Mouse (Mus musculus) heart, embryonic 12.5 days (tissue): ENCODE data around the gene Olfr1219. TPM values are rescaled to one million over a fixed set of nuclear protein-coding genes. Genes with fewer than 3 reads are reported as not detected.

Source experiments
- ATAC-seq: fragments of 200-750 bp; cut with Nextera tagmentation; 2 replicates; pipeline ENCODE4 v1.8.0; 2017; ENCODE audit warnings: moderate TSS enrichment, moderate library complexity; ENCODE audit not compliant: insufficient number of reproducible peaks, low FRiP score
- H3K27ac ChIP-seq: fragments of 300-500 bp; sonication (generic); 2 replicates; pipeline ENCODE4 v1.5.1; 2016; ENCODE audit warnings: mild to moderate bottlenecking, moderate library complexity; ENCODE audit not compliant: poor library complexity, severe bottlenecking
- H3K27me3 ChIP-seq: fragments of 300-500 bp; sonication (generic); replicated peaks from 2 replicates; pipeline ENCODE4 v1.6.1; 2016; ENCODE audit warnings: mild to moderate bottlenecking, moderate library complexity
- H3K36me3 ChIP-seq: fragments of 300-500 bp; sonication (generic); 2 replicates; pipeline ENCODE4 v1.6.1; 2016; ENCODE audit warnings: mild to moderate bottlenecking, moderate library complexity
- H3K4me1 ChIP-seq: fragments of 300-500 bp; sonication (generic); replicated peaks from 2 replicates; pipeline ENCODE4 v1.6.1; 2016; ENCODE audit warnings: mild to moderate bottlenecking
- H3K4me2 ChIP-seq: fragments of 300-500 bp; sonication (generic); 2 replicates; pipeline ENCODE4 v1.6.1; 2016; ENCODE audit warnings: mild to moderate bottlenecking, moderate library complexity
- H3K4me3 ChIP-seq: fragments of 300-500 bp; sonication (generic); 2 replicates; pipeline ENCODE4 v1.5.1; 2016; ENCODE audit warnings: mild to moderate bottlenecking
- H3K9ac ChIP-seq: fragments of 300-500 bp; sonication (generic); 2 replicates; pipeline ENCODE4 v1.6.1; 2016; ENCODE audit warnings: mild to moderate bottlenecking, moderate library complexity
- H3K9me3 ChIP-seq: fragments of 300-500 bp; sonication (generic); replicated peaks from 2 replicates; pipeline ENCODE4 v1.6.1; 2016; ENCODE audit warnings: mild to moderate bottlenecking, moderate library complexity
- WGBS: fragments of 180-500 bp; shearing (Covaris S2); methylation state at CpG from one replicate; pipeline ENCODE4 v1.1.7; 2016; 5-methylcytosine and 5-hydroxymethylcytosine counted together
- polyA plus RNA-seq: library from polyadenylated mRNA; unstranded; fragments of >200 nt; fragmentation: Nextera tagmentation; extraction: Ambion mirVana; gene quantifications from 2 replicates; pipeline ENCODE4 v1.2.1, GENCODE M21; 2016

Gene Olfr1219
- polyA plus RNA-seq: not detected in 2 replicates

DNA sequence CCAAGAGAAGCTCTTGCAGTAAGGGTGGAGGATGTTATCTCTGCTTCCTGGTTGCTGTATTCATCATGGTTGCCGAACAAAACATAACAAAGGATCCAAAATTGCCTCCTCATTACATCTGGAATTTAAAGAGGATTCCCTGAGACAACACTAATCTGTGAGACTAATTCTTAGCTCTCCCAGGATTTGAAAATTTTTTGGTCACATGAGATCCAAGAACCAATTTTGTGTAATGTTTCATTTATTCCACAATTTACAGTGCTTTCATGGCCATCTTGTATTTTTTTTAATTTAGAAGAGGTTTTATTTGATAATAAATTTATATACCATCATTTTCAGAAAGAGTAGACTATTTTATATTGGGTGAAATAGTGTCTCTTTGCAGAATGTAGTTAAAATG lies at the start of gene Olfr1219:
Gene Olfr1219 (minus strand): TSS at position 101 of the 400 bp plus-strand sequence.
- Histone ChIP-seq H3K27ac (no peak within 1 kb of the TSS), H3K4me3 (no peak within 1 kb of the TSS), H3K4me1 (no peaks in the 10 kb centered on the region), H3K9me3 (0 out of 2 replicates have a peak, but pooled peaks cover 3% of the 10 kb centered on the region), H3K36me3 (no peaks in the 10 kb centered on the region), H3K9ac (no peak within 1 kb of the TSS), H3K27me3 (no peaks in the 10 kb centered on the region), H3K4me2 (no peak within 1 kb of the TSS)
- 43% methylated on average over 1 of the region's 1 CpGs for WGBS
- ATAC-seq: no peak

DNA sequence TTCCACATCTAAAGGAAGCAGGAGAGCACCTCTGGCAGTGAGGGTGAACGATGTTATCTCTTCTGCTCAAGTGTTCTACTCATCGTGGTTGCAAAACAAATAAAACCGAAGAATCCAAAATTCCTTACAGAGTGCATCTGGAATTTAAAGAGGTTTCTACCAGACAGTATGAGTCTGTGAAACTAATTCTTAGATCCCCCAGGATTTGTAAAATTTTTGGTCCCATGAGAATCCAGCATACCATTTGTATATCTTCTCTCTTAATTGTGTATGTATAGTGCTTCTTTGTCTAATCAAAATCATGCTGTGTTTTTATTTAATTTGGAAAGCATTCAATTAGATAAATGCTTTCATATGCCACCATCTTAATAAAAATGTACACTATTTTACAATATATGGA lies 49.6 kb upstream of the Olfr1219 start, which contains the start of gene Olfr1222:
Gene Olfr1222 (minus strand): TSS at position 101 of the 400 bp plus-strand sequence.
- no peaks in the 10 kb centered on the region for H3K4me1 ChIP-seq
- H3K9ac ChIP-seq: no peak within 1 kb of the TSS
- no peaks in the 10 kb centered on the region for H3K27me3 ChIP-seq
- no peak within 1 kb of the TSS for H3K4me3 ChIP-seq
- no peak within 1 kb of the TSS for H3K4me2 ChIP-seq
- no peaks in the 10 kb centered on the region for H3K9me3 ChIP-seq
- H3K27ac ChIP-seq: no peak within 1 kb of the TSS
- 33% methylated on average over 3 of the region's 3 CpGs for WGBS
- H3K36me3 ChIP-seq: no peaks in the 10 kb centered on the region
- no peak for ATAC-seq

GRCm38 (mm10) chr2:89117183-89117582 lies 33.9 kb upstream of the Olfr1219 start, which contains the start of gene Olfr1221:
Olfr1221 (minus strand) TSS chr2:89117283.
- H3K27me3 ChIP-seq: no peaks in the 10 kb centered on the region
- no peak within 1 kb of the TSS for H3K4me3 ChIP-seq
- ATAC-seq: no peak
- no peaks in the 10 kb centered on the region for H3K9me3 ChIP-seq
- H3K27ac ChIP-seq: no peak within 1 kb of the TSS
- H3K9ac ChIP-seq: no peak within 1 kb of the TSS
- WGBS: 78% methylated on average over 2 of the region's 2 CpGs
- H3K4me2 ChIP-seq: no peak within 1 kb of the TSS
- H3K36me3 ChIP-seq: no peaks in the 10 kb centered on the region
- no peaks in the 10 kb centered on the region for H3K4me1 ChIP-seq

DNA sequence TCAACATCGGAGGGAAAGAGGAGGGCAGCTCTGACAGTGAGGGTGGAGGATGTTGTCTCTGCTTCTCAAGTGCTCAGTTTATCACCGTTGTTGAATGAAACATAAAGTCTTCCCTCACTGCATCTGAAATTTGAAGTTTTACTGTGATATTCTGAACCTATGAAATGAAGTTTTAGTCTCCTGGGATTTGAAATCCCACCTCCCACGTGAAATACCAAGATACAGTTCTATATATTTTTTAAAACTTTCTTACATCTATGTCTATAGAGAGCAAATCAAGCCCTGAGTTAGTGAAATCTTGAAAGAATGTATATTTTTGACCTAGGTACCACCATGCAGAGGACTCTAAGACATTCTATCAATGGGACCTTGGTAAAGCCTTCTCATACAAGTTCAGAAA lies 23.4 kb upstream of the Olfr1219 start, which contains the start of gene Olfr1220:
Gene Olfr1220 (minus strand): TSS at position 101 of the 400 bp plus-strand sequence.
- no peak for ATAC-seq
- Histone ChIP-seq H3K27me3 (no peaks in the 10 kb centered on the region), H3K9ac (no peak within 1 kb of the TSS), H3K4me2 (no peak within 1 kb of the TSS), H3K4me1 (no peaks in the 10 kb centered on the region), H3K9me3 (no peaks in the 10 kb centered on the region), H3K27ac (no peak within 1 kb of the TSS), H3K4me3 (no peak within 1 kb of the TSS), H3K36me3 (no peaks in the 10 kb centered on the region)
- WGBS: 66% methylated on average over 3 of the region's 3 CpGs

DNA sequence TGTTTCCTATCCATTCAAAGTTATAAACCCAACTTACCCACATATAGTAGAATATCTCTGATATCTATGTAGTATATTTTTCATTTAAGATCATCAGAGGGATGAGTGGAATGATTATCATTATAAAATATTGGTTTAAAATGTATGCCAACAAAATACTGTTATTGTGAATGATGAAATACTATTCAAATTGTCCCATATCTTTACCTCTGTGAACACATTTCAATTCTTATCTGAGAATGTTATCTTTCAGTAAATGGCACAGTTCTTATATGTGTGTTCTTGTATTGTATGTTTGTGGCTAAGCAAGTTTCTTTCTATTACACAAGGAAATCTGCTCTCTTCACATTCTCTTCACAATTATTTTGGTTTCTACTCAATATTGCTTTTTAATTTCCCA lies 22.3 kb upstream of the Olfr1219 start:
- H3K9ac ChIP-seq: no peak overlapping the region
- no peaks in the 10 kb centered on the region for H3K36me3 ChIP-seq
- no peaks in the 10 kb centered on the region for H3K4me1 ChIP-seq
- H3K27me3 ChIP-seq: no peaks in the 10 kb centered on the region
- H3K9me3 ChIP-seq: no peaks in the 10 kb centered on the region
- no peak overlapping the region for H3K4me2 ChIP-seq
- no peak for ATAC-seq
- H3K27ac ChIP-seq: no peak overlapping the region
- H3K4me3 ChIP-seq: no peak overlapping the region

GRCm38 (mm10) chr2:89093848-89094247 lies 10.5 kb upstream of the Olfr1219 start:
- ATAC-seq: no peak
- Histone ChIP-seq H3K27ac (no peak overlapping the region), H3K9me3 (no peaks in the 10 kb centered on the region), H3K9ac (no peak overlapping the region), H3K27me3 (no peaks in the 10 kb centered on the region), H3K4me1 (no peaks in the 10 kb centered on the region), H3K36me3 (no peaks in the 10 kb centered on the region), H3K4me3 (no peak overlapping the region), H3K4me2 (no peak overlapping the region)
- 91% methylated on average over 1 of the region's 1 CpGs for WGBS

- H3K27me3 ChIP-seq: no peaks in the 10 kb centered on the region
- H3K4me2 ChIP-seq: no peak overlapping the region
- H3K4me1 ChIP-seq: no peaks in the 10 kb centered on the region
- ATAC-seq: no peak
- 0 out of 2 replicates have a peak, but pooled peaks cover 1% of the 10 kb centered on the region for H3K9me3 ChIP-seq
- H3K27ac ChIP-seq: no peak overlapping the region
- H3K4me3 ChIP-seq: no peak overlapping the region
- H3K36me3 ChIP-seq: no peaks in the 10 kb centered on the region
- no peak overlapping the region for H3K9ac ChIP-seq
Observed at GRCm38 (mm10) chr2:89081487-89081886, 1.8 kb downstream of the Olfr1219 start.

DNA sequence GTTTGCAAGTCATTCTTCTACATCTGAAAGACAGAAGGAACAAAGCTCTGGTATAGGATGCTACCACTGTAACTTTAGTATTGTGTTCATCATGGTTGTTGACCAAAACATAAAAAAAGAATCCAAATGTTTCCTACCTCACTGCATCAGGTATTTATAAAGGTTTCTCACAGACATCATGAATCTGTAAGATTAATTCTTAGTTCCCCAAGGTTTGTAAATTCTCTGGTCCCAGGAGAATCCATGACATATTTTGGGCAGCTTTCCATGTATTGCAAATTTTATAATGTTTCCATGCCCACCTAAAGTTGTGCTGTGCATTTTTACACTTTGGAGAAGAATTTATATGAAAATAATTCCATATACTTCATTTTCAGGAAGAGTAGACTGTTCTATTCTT lies 22.2 kb downstream of the Olfr1219 start, which contains the start of gene Olfr1218:
Gene Olfr1218 (minus strand): TSS at position 101 of the 400 bp plus-strand sequence.
- H3K4me3 ChIP-seq: no peak within 1 kb of the TSS
- no peaks in the 10 kb centered on the region for H3K9me3 ChIP-seq
- ATAC-seq: no peak
- no peaks in the 10 kb centered on the region for H3K4me1 ChIP-seq
- H3K36me3 ChIP-seq: no peaks in the 10 kb centered on the region
- H3K9ac ChIP-seq: no peak within 1 kb of the TSS
- H3K27me3 ChIP-seq: no peaks in the 10 kb centered on the region
- no peak within 1 kb of the TSS for H3K4me2 ChIP-seq
- no peak within 1 kb of the TSS for H3K27ac ChIP-seq

- H3K9ac ChIP-seq: no peak within 1 kb of the TSS
- no peaks in the 10 kb centered on the region for H3K9me3 ChIP-seq
- H3K27ac ChIP-seq: no peak within 1 kb of the TSS
- no peak within 1 kb of the TSS for H3K4me2 ChIP-seq
- no peak within 1 kb of the TSS for H3K4me3 ChIP-seq
- H3K4me1 ChIP-seq: no peaks in the 10 kb centered on the region
- H3K27me3 ChIP-seq: no peaks in the 10 kb centered on the region
- WGBS: 59% methylated on average over 2 of the region's 2 CpGs
- no peak for ATAC-seq
- no peaks in the 10 kb centered on the region for H3K36me3 ChIP-seq
Observed at GRCm38 (mm10) chr2:89031965-89032364, 51.3 kb downstream of the Olfr1219 start, which contains the start of gene Olfr1217. Olfr1217 (minus strand) TSS chr2:89032065.

Other genes with a start within 250 kb of the Olfr1219 start
- not detected in 2 replicates for gene Olfr1204, start 234.2 kb downstream of the Olfr1219 start, polyA plus RNA-seq
- not detected in 2 replicates for gene Olfr1206, start 220.3 kb downstream of the Olfr1219 start, polyA plus RNA-seq
- gene Olfr1208, start 181.2 kb downstream of the Olfr1219 start, polyA plus RNA-seq: not detected in 2 replicates
- not detected in 2 replicates for gene Olfr1209, start 168.4 kb downstream of the Olfr1219 start, polyA plus RNA-seq
- not detected in 2 replicates for gene Olfr1211, start 145.4 kb downstream of the Olfr1219 start, polyA plus RNA-seq
- gene Olfr1212, start 129.5 kb downstream of the Olfr1219 start, polyA plus RNA-seq: not detected in 2 replicates
- not detected in 2 replicates for gene Gm13762, start 103.2 kb downstream of the Olfr1219 start, polyA plus RNA-seq
- not detected in 2 replicates for gene Olfr1214, start 90.9 kb downstream of the Olfr1219 start, polyA plus RNA-seq
- not detected in 2 replicates for gene Olfr1215, start 76.5 kb downstream of the Olfr1219 start, polyA plus RNA-seq
- not detected in 2 replicates for gene Olfr1216, start 65.2 kb downstream of the Olfr1219 start, polyA plus RNA-seq
- gene Olfr1217, start 51.4 kb downstream of the Olfr1219 start, polyA plus RNA-seq: not detected in 2 replicates
- not detected in 2 replicates for gene Olfr1218, start 22.3 kb downstream of the Olfr1219 start, polyA plus RNA-seq
- not detected in 2 replicates for gene Olfr1220, start 23.3 kb upstream of the Olfr1219 start, polyA plus RNA-seq
- gene Olfr1221, start 33.8 kb upstream of the Olfr1219 start, polyA plus RNA-seq: not detected in 2 replicates
- gene Olfr1222, start 49.5 kb upstream of the Olfr1219 start, polyA plus RNA-seq: not detected in 2 replicates
- not detected in 2 replicates for gene Olfr1223, start 68.0 kb upstream of the Olfr1219 start, polyA plus RNA-seq
- not detected in 2 replicates for gene Olfr1224-ps1, start 80.6 kb upstream of the Olfr1219 start, polyA plus RNA-seq
- not detected in 2 replicates for gene Olfr1225, start 91.2 kb upstream of the Olfr1219 start, polyA plus RNA-seq
- not detected in 2 replicates for gene Olfr1226, start 116.5 kb upstream of the Olfr1219 start, polyA plus RNA-seq
- not detected in 2 replicates for gene Olfr1228, start 170.5 kb upstream of the Olfr1219 start, polyA plus RNA-seq
- not detected in 2 replicates for gene Olfr1229, start 204.5 kb upstream of the Olfr1219 start, polyA plus RNA-seq
- not detected in 2 replicates for gene Olfr1230, start 213.8 kb upstream of the Olfr1219 start, polyA plus RNA-seq
- gene Olfr1231, start 223.6 kb upstream of the Olfr1219 start, polyA plus RNA-seq: not detected in 2 replicates
- not detected in 2 replicates for gene Olfr1232, start 246.2 kb upstream of the Olfr1219 start, polyA plus RNA-seq